Mouse (Mus musculus) lung, postnatal 4 days (tissue): ENCODE data around the gene Ckap2.

ENCODE experiments used
- DNase-seq, 2 experiments: peaks; one replicate each; pipeline ENCODE4 v3.0.0; 2021

Gene Ckap2

DNA sequence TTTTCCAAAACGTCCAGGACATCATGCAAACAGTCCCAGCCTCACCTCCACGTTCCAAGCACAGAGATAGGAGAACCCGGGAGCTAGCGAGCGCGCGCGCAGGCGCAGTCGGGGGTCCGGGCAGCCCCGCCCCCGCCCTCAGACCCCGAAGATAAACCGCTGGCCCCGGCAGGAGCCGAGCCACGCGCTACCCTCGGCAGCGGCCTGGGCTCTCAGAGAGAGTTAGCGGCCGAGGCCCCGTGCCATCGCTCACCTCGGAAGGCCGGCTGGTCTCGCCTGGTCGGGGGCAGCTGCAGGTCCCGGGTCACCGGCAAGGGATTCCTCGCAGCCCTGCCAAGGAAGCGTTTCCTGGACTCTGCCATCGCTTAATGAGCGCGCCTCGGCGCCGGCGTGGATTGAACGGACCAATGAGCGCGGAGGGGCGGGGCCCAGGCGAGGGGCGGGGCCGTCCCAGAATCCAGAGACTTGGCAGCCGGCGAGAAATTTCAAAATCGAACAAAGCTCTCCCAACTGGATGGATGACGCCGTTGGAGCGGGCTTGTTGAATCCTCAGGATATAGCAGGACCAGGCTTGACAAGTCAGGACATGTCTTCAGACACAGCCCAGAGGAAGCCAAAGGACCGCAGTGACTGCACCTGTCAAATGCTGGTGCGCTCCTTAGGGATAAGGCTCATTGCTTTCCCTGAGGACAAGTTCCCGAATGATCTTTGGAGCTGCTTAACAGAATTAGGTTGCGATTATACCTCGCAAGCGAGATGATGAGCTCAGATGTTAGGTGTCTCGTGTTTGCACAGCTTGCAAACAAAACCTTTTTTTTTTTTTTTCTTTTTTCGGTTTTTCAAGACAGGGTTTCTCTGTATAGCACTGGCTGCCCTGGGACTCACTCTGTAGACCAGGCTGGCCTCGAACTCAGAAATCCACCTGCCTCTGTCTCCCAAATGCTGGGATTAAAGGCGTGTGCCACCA is at the start of gene Ckap2:
Gene Ckap2, minus strand, starts transcription at position 389 of the 967 bp plus-strand sequence.
- DNase-seq = peak; percentile 93 to 94

DNA sequence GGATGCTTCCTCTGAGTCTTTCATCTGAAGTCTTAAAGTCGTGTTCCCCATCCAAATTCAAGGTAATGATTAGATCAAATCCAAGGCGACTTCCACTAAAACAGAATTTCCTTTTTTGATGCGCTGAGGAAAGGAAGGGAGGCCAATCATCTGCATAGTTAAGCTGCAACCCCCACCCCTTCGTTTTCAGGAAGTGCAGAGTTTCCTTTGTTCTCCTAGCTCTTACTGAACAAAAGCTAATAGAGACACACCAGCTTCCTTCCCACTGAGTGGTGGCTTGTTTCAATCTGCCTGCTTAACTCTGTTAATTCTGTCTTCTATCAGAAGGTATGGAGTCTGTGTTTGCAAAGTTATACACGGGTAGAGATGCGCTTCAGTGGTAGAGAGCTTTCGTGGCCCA is 43.0 kb upstream of the Ckap2 start:
- DNase-seq = peak in 1 of 2 experiments; percentile 25

DNA sequence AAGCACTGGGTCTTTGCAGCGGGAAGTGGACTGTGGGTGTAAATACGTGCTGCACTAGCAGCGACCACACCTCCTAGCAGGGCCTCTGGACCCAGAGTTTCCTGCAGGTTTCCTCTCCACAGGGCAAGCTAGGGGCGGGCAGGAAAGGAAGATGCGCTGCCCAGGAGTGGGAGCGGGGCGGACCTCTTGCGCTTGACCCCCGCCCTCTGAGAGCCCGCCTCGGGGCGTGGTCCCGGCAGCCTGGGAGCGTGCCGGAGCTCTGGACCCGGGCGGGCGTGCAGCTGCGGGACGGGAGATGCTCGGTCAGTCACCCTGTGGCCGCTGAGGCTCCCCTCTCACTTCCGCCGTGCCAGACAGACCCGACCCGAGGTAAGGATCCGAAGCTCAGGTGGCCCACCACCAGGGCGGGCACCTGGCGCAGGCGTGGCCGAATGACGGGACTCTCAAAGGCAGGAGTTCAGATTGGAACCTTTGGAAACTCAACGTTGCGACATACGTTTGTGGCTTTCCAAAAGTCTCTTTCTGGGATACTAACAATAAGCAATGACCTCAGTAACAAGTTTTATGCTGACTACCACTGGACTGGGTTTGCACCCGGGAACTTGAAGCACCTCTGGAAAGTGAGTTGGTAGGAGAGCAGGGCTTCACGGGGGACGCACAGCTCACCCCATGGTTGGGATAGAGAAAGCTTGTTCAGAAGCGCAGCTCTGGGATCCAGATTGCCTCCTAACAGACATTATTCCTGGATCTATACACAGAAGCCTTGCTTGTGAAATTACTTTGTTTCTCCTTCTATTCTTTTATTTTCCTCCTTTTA is 41.6 kb upstream of the Ckap2 start, which contains the start of gene Thsd1:
Gene Thsd1, plus strand, starts transcription at position 253 of the 817 bp plus-strand sequence.
- peak; percentile 82 to 90 for DNase-seq

DNA sequence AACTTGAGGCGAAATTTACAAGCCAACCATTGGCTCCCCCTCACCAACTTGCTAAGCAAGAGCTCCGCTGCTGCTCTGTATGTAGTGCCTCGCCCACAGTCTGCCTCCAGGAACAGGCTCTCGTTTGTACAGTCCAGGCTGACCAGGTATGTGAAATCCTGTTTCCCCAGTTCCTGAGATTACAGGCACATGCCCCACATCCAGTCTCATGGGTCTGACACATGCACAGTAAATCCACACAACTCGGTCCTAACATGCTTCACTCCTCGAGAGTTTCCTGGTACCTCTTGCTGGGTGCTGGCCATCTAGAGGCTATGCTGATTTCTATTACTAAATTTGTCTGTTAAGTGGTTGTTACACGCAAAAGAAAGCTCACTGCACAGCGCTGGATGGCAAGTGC is 40.7 kb upstream of the Ckap2 start:
- DNase-seq = no peak

DNA sequence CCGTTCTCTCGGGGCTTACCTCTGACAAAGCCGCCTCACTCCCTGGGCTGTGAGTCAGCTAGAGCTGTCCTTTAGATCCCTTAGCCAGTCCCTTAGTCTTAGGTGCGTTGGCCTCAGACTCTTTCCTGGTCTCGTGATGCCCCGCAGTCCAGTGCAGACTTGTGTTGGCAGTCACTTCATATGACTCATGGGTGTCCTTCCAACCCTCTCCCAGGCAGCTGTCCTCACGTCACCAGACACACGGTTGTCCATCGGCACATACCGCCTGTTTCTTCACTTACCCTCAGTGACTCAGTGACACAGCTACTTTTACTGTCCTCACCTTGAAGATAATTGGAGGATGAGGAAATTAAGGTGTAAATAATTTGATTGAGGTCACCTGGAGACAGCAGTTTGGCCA is 29.2 kb upstream of the Ckap2 start:
- no peak for DNase-seq

DNA sequence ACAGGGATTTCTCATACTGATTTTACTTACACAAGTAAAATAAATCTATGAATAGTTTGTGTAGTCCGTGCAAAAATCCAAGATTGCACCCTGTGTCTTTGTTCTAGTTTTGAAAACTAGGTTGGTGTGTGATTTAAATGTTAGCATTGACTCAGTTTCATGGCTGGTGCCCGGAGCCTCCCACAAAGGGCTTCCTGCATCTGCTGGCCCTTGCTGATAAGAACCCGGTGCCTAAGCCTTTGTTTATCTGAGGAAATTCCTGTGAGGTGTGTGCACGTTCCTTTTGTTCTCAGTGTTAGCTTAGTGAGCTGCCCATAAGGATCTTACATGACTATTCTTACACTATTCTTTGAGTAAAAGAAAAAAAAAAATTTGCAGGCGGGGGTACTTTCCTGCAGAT is 23.4 kb upstream of the Ckap2 start:
- peak; percentile 43 to 75 for DNase-seq

DNA sequence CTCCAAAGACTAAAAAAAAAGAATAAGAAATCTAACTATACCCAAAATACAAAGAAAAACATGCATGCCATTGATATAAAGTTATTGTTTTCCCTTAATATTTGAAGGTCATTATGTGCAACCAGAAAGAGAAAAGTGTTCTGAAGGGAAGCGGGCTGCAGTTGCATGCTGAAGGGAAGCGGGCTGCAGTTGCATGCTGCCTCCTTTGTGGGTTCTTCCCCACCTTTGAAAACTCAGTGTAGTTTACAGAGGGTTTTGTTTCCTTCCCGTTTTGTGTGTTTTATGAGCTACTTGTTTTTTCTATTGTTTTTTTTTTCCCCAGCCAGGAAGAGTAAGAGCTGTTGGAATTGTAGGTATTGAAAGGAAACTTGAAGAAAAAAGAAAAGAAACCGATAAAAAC is 21.9 kb upstream of the Ckap2 start:
- no peak for DNase-seq

DNA sequence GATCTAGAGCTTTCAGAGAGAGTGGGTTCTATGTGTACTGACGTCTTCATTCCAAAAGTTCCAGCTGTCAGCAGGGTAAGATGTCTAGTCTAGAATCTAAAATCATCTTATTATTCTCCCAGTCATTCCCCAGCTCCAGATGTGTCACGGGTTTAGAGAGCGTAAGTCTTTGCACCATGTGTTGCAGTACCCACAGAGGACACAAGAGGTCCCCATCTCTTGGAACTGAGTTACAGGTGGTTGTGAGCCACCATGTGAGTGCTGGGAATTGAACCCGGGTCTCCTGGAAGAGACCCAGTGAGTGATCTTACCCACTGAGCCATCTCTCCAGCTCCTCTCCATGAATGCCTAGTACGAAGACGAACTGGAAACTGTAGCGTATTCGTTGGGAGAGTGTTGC is 13.9 kb upstream of the Ckap2 start:
- DNase-seq = no peak

DNA sequence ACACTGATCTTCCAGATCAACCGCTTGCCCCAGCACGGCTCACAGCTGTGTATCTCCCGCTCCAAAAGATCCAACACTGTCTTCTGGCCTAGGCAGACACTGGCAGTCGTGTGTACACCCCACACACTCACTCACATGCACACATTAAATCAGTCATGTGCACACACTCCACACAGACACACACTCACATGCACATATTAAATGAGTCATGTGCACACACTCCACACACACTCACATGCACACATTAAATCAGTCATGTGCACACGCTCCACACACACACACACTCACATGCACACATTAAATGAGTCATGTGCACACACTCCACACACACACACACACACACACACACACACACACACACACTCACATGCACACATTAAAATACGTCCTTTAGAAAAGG is 12.3 kb upstream of the Ckap2 start:
- no peak for DNase-seq

DNA sequence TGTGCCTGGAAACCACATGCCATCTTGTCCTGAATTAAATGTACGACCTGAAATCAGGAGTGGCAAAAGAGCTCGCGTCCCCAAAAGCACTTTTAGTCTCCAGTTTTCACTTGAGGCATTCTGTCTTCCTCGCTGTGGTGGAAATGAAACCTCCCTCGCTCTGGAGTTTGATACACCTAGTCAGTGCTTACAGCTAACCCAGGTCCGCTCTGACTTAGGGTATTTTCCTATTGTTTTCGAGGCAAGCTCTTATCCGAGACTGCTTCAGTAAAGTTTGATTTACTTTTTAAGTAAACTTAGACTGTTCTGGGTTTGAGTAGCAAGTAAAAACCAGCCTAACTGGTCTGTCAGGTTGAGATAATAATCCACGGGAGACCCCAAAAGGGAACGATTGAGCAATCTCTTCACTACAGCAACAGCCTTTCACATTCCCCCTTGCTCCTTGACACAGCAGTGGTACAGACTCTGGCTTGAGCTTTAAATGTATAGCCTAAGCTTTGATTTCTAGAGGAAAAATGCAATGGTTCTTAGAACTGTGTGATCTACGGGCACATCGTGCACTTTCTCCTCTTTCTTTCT is 7.9 kb upstream of the Ckap2 start:
- DNase-seq = no peak

DNA sequence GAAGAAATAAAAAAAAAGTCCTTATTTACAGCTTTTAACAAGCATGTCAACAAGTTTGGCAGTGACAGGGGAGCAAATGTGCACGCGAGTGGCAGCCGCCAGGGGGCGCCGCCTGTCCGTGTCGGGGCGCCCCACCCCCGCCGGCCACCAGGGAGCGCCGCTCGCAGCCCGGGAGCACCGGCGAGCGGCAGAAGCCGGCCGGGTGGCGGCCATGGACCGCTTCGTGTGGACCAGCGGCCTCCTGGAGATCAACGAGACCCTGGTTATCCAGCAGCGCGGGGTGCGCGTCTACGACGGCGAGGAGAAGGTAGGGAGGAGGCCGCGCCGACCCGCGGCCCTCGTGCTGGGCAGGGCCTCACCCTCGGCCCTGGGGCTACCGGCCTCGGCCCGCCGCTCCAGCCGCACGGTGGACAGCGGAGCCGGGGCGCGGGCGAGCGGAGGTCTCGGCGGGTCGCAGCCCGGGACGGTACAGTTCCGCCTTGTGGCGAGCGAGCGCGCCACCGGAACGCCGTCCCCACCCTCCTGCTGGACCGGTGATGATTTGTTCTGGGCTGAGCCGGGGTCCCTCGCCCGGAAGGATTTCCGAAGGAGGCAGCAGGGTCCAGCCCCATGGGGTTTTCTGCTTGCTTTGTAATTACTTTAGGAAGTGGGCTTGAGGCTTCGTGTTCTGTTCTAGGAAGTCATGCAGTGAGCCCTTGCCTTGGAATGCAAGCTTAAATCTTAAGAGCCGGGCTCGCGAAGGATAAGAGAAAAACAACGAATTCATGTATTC is 7.2 kb upstream of the Ckap2 start, which contains the start of gene Vps36:
Gene Vps36, plus strand, starts transcription at position 150 of the 772 bp plus-strand sequence.
- peak; percentile 93 to 94 for DNase-seq

DNA sequence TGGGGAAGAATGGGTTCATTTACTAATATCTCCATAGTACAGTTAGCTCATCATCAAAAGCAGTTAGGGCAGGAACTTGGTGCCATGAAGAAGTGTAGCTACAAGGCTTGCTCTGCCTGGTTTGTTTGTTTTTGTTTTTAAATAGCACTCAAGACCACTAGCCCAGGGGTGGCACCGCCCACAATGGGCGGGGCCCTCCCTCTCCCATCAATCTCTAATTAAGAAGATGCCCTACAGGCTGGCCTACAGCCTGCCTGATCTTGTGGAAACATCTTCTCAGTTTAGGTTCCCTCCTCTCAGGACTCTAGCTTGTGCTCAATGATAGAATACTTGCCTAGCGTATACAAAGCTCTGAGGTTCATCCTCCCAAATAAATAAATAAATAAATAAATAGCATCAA is 735 bp downstream of the Ckap2 start:
- DNase-seq = peak in 1 of 2 experiments; percentile 51

DNA sequence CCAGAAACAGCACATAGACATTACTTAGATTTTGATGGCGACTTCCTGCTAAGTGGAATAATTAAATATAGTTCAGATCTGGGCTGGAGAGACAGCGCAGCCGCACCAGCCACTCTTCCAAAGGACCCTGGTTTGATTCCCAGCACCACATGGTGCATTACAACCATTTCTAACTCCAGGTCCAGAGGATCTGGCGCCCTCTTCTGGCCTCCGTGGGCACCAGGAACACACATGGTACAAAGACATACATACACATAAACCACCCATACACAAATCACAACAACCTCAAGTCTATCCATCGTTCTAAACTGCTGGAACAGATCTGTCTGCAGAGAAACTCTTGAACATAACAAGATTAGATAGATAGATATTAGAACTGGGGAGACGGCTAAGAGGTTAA is 9.7 kb downstream of the Ckap2 start:
- DNase-seq = no peak

DNA sequence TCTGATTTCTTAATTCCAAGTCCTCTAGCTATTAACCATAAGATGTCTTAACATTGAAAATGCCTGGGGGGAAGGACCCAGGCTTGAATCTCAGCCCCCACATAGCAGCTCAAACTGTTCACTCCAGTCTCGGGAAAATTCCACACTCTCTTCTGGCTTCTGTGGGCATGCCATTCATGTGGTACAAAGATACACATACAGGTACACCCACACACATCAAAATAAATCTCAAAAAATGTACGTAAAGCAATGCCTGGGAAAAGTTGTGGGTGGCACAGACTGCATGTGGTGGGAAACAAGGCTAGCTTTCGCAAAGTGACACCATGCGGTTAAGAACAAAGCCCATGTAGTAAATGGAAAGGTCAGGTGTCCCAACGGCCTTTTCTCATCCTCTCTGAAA is 16.5 kb downstream of the Ckap2 start:
- DNase-seq = no peak

DNA sequence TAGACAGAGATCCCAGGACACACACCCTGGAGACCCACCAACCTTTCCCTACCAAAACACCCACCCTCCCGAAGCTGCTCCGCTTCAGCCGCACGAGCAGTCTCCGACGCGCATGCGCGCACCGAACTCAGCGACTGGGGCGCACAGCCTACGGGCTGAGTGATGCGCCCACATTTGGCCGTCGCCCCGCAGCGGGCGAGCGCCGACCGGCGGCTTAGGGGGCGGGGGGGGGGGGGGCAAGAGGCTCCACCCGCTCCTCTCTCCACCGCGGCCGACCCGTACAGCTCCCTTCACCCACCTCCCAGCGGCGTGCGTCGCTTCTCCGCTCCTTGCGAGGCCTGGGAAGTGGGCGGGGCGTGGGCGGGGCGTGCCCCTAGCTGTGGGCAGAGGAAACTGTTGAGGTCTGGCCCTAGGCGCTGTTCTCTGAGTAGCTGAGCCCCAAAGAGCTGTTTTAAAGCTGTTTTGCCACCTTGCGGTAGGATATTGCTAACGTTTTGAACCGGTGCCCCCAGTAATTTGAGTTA is 19.5 kb downstream of the Ckap2 start, which contains the start of gene Nek3:
Gene Nek3, minus strand, starts transcription at position 356 of the 524 bp plus-strand sequence.
- DNase-seq = peak; percentile 87 to 91

DNA sequence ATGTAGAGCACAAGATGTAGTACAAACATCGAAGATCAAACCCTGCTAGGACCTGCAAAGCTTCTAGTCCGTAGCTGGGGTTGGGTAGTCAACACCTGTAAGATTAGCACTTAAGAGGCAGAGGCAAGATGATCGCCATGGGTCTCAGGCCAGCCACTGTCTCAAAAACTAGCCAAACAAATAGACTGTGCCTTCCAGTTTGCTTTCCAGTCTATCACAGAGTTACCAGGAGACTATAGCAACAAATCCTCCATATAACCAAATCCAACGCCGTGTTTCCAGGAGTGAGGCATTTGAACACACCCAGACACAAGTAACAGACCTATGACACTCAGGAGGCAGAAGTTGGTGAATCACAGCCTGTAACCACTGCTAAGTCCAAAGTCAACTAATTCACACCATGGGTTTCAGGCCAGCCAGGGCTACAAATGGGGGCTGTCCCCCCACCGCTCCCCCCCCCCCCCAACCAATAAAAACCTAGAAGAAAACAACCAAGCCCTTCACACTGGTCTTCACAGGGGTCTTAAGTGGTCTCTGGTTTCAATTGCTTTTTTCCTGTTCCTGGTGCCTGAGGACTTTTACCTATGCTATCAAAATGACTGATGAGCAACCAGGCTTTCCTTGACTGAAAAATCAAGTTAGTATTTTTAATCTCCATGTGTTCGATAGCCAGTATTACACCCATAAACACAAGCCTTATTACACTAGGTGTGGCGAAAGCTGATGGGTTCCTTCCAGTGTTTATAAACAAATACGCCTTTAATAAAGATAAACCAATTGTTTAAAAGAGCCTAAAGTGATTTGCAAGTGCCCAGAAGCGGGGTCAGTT is 20.2 kb downstream of the Ckap2 start:
- DNase-seq = no peak

DNA sequence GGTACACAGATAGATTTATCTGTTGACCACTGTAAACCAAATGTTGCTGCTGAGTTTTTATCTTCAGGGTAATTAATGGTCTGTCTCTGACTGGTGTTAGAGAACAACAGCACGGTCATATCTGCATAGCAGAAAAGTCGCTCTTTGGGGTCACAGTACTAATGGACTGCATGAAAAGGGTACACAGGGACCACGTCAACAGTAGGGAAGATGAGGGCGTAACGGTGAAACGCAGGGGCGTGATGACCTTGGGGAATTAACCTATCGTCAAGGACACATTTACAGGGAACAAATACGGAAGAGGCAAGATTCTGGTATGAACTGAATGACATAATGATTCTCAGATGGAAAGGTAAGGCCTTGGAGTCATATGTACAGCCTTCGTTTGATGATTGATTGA is 21.2 kb downstream of the Ckap2 start:
- DNase-seq = no peak

DNA sequence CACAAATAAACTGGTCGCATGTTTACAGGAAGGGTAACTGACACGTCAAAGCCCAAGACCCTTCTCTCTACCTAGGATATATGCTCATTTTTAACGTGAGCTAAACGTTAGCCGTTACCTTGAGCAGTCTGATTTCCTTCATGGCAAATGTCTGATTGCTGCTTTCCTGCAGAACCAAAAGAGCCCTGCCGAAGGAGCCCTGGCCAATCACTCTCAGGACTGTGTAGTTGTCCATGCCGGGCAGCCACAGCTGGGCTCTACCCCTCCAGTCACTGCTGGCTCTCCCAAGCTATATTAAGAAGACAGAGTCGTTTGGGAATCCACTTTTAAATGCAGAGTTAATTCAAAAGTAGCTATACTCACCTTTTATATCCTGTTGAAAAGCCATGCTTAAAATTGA is 23.4 kb downstream of the Ckap2 start:
- DNase-seq = no peak

DNA sequence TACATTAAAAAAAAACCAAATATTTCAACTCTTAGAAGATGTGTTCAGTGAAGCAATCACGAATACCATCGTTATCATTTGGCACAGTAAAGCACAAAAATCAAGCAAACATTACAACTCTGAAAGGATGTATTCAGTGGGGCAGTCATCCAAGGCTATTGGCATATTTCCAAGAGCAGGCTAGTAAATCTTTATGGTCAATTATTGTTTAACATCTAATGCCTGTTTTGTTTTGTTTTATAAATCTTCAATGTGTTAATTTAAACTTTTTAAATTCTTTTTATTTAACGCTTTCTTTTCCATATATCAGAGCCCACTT is 35.3 kb downstream of the Ckap2 start:
- DNase-seq = no peak

DNA sequence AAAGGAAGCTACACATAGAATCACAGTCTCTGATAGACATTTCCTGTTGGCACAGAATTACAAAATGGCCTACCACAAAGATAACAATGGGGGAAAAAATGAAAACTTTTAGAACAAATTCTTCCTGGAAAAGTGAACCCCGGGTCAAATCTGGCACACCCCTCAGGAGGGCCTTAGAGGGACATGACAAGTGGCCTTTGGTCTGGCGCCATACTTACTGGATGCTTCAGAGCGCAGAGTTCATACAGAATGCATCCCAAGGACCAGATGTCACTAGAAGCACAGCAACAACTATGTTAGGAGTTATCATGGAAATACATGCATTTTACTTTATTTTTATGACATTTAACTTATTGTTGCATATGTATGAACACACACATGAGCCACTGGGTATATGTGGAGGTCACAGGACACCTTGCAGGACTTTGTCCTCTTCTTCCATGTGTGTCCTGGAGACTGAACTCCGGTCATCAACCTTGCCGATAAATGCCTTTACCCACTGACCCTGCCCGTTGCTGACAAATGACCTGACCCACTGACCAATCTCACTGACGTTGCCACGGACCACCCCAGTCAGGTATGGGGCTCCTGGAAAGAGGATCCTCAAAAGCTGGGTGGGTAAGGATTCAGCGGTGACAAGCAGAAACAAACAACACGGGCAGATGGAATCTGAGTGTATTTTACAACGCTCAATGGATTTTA is 35.8 kb downstream of the Ckap2 start:
- DNase-seq = no peak

DNA sequence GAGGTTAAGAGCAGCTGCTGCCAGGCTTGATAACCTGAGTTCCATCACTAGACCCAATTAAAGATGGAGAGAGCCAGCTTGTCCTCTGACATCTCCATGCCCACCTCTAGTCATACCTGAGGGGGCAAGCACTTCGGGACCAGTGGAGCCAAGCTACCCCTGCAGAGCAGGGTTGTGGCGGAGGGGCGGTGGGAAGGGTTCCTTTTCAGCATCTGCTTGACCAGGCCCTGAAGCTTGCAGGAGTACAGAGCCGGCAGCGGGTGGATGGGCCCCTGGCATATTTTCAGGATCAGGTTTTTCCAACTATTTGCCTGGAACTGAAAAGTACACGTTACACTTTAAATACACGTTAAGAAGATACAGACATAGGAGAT is 37.3 kb downstream of the Ckap2 start:
- no peak for DNase-seq
